Mouse (Mus musculus) midbrain, embryonic 14.5 days (tissue): ENCODE measurements at regions not wholly inside any gene's neighbourhood (a gene's known extent, or its start where the extent isn't known, plus 50 kb on each side); places are given as distances from the start of the nearest gene placed in this dataset.
A peak's percentile ranks its signal among the peaks of the same experiment; 100 is the strongest.
"Not testable (repeated sequence)": the region's sequence is repeated elsewhere in the genome, so short reads cannot be mapped to it uniquely, and the experiment has no call there.

Experiments used
- ATAC-seq: fragments of 200-750 bp; cut with Nextera tagmentation; 2 replicates; pipeline ENCODE4 v1.8.0; 2017; ENCODE audit warnings: moderate number of reproducible peaks, moderate library complexity; ENCODE audit not compliant: low FRiP score, low TSS enrichment
- DNase-seq: peaks from one replicate; pipeline ENCODE4 v3.0.0-alpha.2; 2015
- H3K27ac ChIP-seq: fragments of 300-500 bp; sonication (generic); replicated peaks from 2 replicates; pipeline ENCODE4 v1.5.1; 2014; ENCODE audit warnings: mild to moderate bottlenecking, low read depth, low read length, moderate library complexity
- H3K27me3 ChIP-seq: fragments of 300-500 bp; sonication (generic); 2 replicates; pipeline ENCODE4 v1.6.1; 2014; ENCODE audit warnings: low read length, control low read depth, mixed read lengths; ENCODE audit not compliant: control insufficient read depth, insufficient read depth
- H3K36me3 ChIP-seq: fragments of 300-500 bp; sonication (generic); 2 replicates; pipeline ENCODE4 v1.6.1; 2014; ENCODE audit warnings: low read length, control low read depth; ENCODE audit not compliant: control insufficient read depth, insufficient read depth
- H3K4me1 ChIP-seq: fragments of 300-500 bp; sonication (generic); 2 replicates; pipeline ENCODE4 v1.6.1; 2014; ENCODE audit warnings: mild to moderate bottlenecking, antibody characterized with exemption, low read length, control low read depth; ENCODE audit not compliant: control insufficient read depth, insufficient read depth
- H3K4me2 ChIP-seq: fragments of 300-500 bp; sonication (generic); 2 replicates; pipeline ENCODE4 v1.6.1; 2014; ENCODE audit warnings: mild to moderate bottlenecking, low read length, moderate library complexity
- H3K4me3 ChIP-seq: fragments of 300-500 bp; sonication (generic); replicated peaks from 2 replicates; pipeline ENCODE4 v1.5.1; 2014; ENCODE audit warnings: low read depth, low read length
- H3K9ac ChIP-seq: fragments of 300-500 bp; sonication (generic); replicated peaks from 2 replicates; pipeline ENCODE4 v1.6.1; 2014; ENCODE audit warnings: mild to moderate bottlenecking, low read length, moderate library complexity
- H3K9me3 ChIP-seq: fragments of 300-500 bp; sonication (generic); 2 replicates; pipeline ENCODE4 v1.6.1; 2016; ENCODE audit warnings: low read length, control low read depth, mixed read lengths; ENCODE audit not compliant: control insufficient read depth
- WGBS: fragments of 180-500 bp; shearing (Covaris S2); extraction: QIAGEN DNeasy Blood & Tissue Kit; methylation state at CpG from one replicate; pipeline ENCODE4 v1.1.7; 2014; 5-methylcytosine and 5-hydroxymethylcytosine counted together

- Histone ChIP-seq H3K4me1 (no peaks in the 10 kb centered on the region), H3K36me3 (no peaks in the 10 kb centered on the region), H3K4me2 (no peak overlapping the region), H3K4me3 (no peak overlapping the region), H3K9ac (no peak overlapping the region), H3K27me3 (no peaks in the 10 kb centered on the region), H3K9me3 (no peaks in the 10 kb centered on the region), H3K27ac (no peak overlapping the region)
- DNase-seq, result no peak
- no peak for ATAC-seq
- 68% methylated on average over 1 of the region's 1 CpGs for WGBS
These were observed 180.5 kb downstream of the Cd109 start for GRCm38 (mm10) chr9:78795801-78796200.

DNA sequence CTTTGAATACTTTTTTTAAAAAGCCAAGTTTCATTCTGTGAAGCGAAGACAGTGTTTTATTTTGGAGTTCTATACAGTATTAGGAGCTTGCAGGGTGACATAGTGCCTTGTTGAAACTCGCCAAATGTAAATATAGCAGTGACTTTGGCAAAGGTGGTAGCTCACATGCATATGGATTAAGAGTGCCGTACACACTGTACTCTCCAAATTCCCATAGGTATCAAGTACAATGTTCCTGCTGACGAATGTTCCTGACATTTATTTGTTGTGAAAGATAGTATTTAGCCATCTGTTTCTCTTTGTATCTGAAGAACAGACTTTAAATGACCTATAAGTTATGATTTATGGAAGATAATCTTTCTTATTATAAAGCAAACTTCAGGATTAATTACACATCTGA, 201.9 kb downstream of the Cd109 start:
- ATAC-seq, result no peak

DNA sequence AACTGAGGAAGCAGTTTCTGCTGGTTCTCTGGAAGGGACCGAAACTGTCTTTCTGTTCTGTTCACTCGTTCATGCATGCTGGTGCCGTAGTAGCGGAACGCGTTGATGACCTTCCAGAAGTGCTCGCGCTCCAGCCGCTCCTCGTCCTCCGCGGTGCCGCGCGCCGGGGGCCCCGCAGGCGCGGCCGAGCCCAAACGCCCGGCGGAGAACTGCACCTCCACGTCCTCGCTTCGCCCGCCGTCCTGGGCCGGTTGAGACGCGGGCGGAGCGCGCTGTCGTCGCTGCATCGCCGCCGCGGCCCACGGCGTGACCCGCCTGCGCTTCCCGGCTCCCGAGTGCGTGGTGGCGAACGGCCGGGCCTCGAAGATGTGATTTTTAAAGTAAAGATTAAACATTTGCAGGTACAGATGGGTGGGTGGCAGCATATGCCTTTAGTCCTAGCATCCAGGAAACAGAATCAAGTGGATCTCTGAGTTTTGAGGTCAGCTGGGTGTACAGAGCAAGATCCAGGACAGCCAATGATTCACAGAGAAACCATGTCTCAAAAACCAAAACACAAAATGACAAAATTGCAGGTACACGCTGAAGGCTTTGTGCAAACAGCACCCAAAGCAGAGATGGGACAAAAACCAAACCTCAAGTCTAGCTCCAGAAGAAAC, 206.3 kb downstream of the Cd109 start:
- not testable (repeated sequence) for H3K4me1 ChIP-seq, H3K27ac ChIP-seq, H3K36me3 ChIP-seq, H3K9me3 ChIP-seq, H3K27me3 ChIP-seq
- peak overlapping the region; percentile 36; the same call in 1 of the 2 replicates for H3K9ac ChIP-seq
- peak overlapping the region; percentile 57 for H3K4me2 ChIP-seq
- H3K4me3 ChIP-seq, result peak overlapping the region; percentile 32
- WGBS, result 10% methylated on average over 38 of the region's 52 CpGs
- peak; percentile 85 for ATAC-seq
- peak; percentile 37 for DNase-seq

More for the DNA sequence above, 201.9 kb downstream of the Cd109 start:
- Histone ChIP-seq H3K27ac (no peak overlapping the region), H3K9ac (no peak overlapping the region), H3K4me3 (no peak overlapping the region), H3K4me1 (no peaks in the 10 kb centered on the region), H3K9me3 (no peaks in the 10 kb centered on the region), H3K4me2 (no peak overlapping the region), H3K27me3 (no peaks in the 10 kb centered on the region), H3K36me3 (no peaks in the 10 kb centered on the region)
- DNase-seq, result no peak
- 74% methylated on average over 4 of the region's 4 CpGs for WGBS

- H3K4me1 ChIP-seq, result peaks cover 4% of the 10 kb centered on the region; the same call in 1 of the 2 replicates
- WGBS, result 70% methylated on average over 9 of the region's 9 CpGs
- no peak overlapping the region for H3K4me3 ChIP-seq
- no peaks in the 10 kb centered on the region for H3K27me3 ChIP-seq
- no peaks in the 10 kb centered on the region for H3K9me3 ChIP-seq
- no peak overlapping the region for H3K9ac ChIP-seq
- no peak for ATAC-seq
- no peak overlapping the region for H3K4me2 ChIP-seq
- no peaks in the 10 kb centered on the region for H3K36me3 ChIP-seq
- no peak overlapping the region for H3K27ac ChIP-seq
- DNase-seq, result peak; percentile 19
These were observed 229.8 kb downstream of the Cd109 start for GRCm38 (mm10) chr9:78844969-78845683.

DNA sequence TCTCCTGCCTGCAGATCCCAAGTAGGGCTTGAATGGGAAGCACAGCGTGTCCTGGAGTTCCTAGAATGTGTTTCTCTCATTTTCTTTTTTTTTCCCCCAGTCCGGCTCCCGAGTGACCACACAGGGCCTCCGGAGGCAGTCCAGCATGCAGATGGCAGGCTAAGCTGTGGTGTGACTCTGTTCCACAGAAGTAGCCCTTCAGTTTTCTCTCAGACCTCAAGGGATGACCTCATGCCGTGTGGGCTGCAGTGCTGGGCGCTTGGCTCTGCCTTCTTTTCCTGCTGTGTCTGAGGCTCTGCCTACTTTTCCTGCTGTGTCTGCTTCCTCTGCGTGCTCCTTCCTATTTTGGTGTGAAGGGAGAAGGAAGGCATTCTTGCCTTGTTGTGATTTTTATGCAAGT, 230.8 kb downstream of the Cd109 start:
- no peak overlapping the region for H3K4me2 ChIP-seq
- H3K4me3 ChIP-seq, result no peak overlapping the region
- no peak for ATAC-seq
- 21% methylated on average over 7 of the region's 7 CpGs for WGBS
- H3K27ac ChIP-seq, result no peak overlapping the region
- DNase-seq, result peak; percentile 31
- no peak overlapping the region for H3K9ac ChIP-seq
- H3K4me1 ChIP-seq, result peaks cover 4% of the 10 kb centered on the region; the same call in 1 of the 2 replicates
- H3K9me3 ChIP-seq, result no peaks in the 10 kb centered on the region
- H3K36me3 ChIP-seq, result no peaks in the 10 kb centered on the region
- H3K27me3 ChIP-seq, result no peaks in the 10 kb centered on the region

GRCm38 (mm10) chr9:78847890-78848563, 232.7 kb downstream of the Cd109 start:
- H3K4me2 ChIP-seq, result no peak overlapping the region
- no peaks in the 10 kb centered on the region for H3K27me3 ChIP-seq
- H3K4me1 ChIP-seq, result peaks cover 4% of the 10 kb centered on the region; the same call in 1 of the 2 replicates
- no peak overlapping the region for H3K9ac ChIP-seq
- peak; percentile 78; the same call in 1 of the 2 replicates for ATAC-seq
- no peaks in the 10 kb centered on the region for H3K9me3 ChIP-seq
- 29% methylated on average over 9 of the region's 9 CpGs for WGBS
- peak; percentile 73 for DNase-seq
- H3K36me3 ChIP-seq, result no peaks in the 10 kb centered on the region
- H3K27ac ChIP-seq, result no peak overlapping the region
- H3K4me3 ChIP-seq, result no peak overlapping the region

DNA sequence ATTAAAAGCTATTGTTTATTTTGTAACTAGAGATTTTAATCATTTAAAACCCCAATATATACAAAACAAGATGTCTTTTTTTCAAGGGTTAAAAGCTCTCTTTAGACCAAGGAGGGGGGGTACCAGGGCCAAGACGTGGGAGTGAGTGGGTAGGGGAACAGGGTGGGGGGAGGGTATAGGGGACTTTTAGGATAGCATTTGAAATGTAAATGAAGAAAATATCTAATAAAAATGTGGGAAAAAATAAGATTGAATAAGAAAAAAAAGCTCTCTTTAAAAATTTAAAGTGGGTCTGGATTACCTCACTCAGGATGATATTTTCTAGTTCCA, 233.2 kb downstream of the Cd109 start:
- not testable (repeated sequence) for H3K27me3 ChIP-seq, H3K4me1 ChIP-seq, H3K4me2 ChIP-seq, H3K36me3 ChIP-seq, DNase-seq, H3K9ac ChIP-seq, H3K27ac ChIP-seq, H3K9me3 ChIP-seq, H3K4me3 ChIP-seq
- ATAC-seq, result peak; percentile 55; the same call in 1 of the 2 replicates
- 18% methylated on average over 1 of the region's 1 CpGs for whole genome bisulfite sequencing

DNA sequence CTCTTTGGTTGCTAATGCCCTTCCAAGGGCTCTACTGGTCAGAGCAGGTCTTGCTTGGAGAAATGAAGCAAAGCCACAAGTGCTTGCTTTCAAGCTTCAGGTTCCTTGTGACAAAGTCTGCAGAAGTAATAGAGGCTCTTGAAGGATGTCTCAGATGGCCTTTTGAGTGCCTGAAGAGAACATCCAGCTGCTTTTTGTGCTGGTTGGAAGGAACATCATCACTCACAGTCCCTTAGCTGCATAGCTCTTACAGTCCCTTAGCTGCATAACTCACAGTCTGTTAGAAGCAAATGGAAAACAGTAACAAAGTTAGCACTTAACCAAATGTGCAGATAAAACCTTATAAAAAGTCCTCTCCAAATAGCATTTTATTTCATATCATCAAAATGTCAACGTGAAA, 241.6 kb downstream of the Cd109 start:
- Histone ChIP-seq H3K36me3 (no peaks in the 10 kb centered on the region), H3K4me1 (no peaks in the 10 kb centered on the region), H3K9me3 (no peaks in the 10 kb centered on the region), H3K9ac (no peak overlapping the region), H3K4me3 (no peak overlapping the region), H3K27me3 (no peaks in the 10 kb centered on the region), H3K4me2 (no peak overlapping the region), H3K27ac (no peak overlapping the region)
- DNase-seq (no peak), ATAC-seq (no peak)
- 96% methylated on average over 1 of the region's 1 CpGs for WGBS
